Mouse (Mus musculus): ENCODE measurements around the gene Usp53.

GRCm38 (mm10) chr3:122923147-122923546 lies 61.2 kb downstream of the Usp53 start:
- TF ChIP-seq GATA1 (IDR thresholded peaks at IDR 0.05; ENCODE audit: low read length): no peak
- no peak for TF ChIP-seq TAL1 (IDR thresholded peaks at IDR 0.05; ENCODE audit: low read length)

Data from erythroblast, embryonic 14.5 days (primary cell).